Mouse (Mus musculus) intestine, postnatal 0 days (tissue): ENCODE measurements around the gene Dytn. TPM values are rescaled to one million over a fixed set of nuclear protein-coding genes. Genes with fewer than 3 reads are reported as not detected.

ENCODE experiments used
- ATAC-seq: fragments of 200-750 bp; cut with Nextera tagmentation; 2 replicates; pipeline ENCODE4 v1.8.0; 2017; ENCODE audit warnings: mild to moderate bottlenecking, moderate TSS enrichment, moderate library complexity
- H3K27ac ChIP-seq: fragments of 300-500 bp; sonication (generic); 2 replicates; pipeline ENCODE4 v1.5.1; 2014; ENCODE audit warnings: mild to moderate bottlenecking, low read depth, low read length, moderate library complexity
- H3K27me3 ChIP-seq: fragments of 300-500 bp; sonication (generic); replicated peaks from 2 replicates; pipeline ENCODE4 v1.6.1; 2014; ENCODE audit warnings: low read length, mixed read lengths; ENCODE audit not compliant: control insufficient read depth, insufficient read depth
- H3K36me3 ChIP-seq: fragments of 300-500 bp; sonication (generic); 2 replicates; pipeline ENCODE4 v1.6.1; 2014; ENCODE audit warnings: mild to moderate bottlenecking, moderate library complexity; ENCODE audit not compliant: control insufficient read depth, insufficient read depth
- H3K4me1 ChIP-seq: fragments of 300-500 bp; sonication (generic); replicated peaks from 2 replicates; pipeline ENCODE4 v1.6.1; 2014; ENCODE audit warnings: antibody characterized with exemption, low read length, mixed read lengths; ENCODE audit not compliant: control insufficient read depth, insufficient read depth
- H3K4me2 ChIP-seq: fragments of 300-500 bp; sonication (generic); replicated peaks from 2 replicates; pipeline ENCODE4 v1.6.1; 2014; ENCODE audit warnings: low read depth, mild to moderate bottlenecking, moderate library complexity
- H3K4me3 ChIP-seq: fragments of 300-500 bp; sonication (generic); 2 replicates; pipeline ENCODE4 v1.5.1; 2014; ENCODE audit warnings: low read depth, low read length
- H3K9ac ChIP-seq: fragments of 300-500 bp; sonication (generic); 2 replicates; pipeline ENCODE4 v1.6.1; 2014; ENCODE audit warnings: mild to moderate bottlenecking, low read depth, low read length
- H3K9me3 ChIP-seq: fragments of 300-500 bp; sonication (generic); 2 replicates; pipeline ENCODE4 v1.6.1; 2016; ENCODE audit warnings: mixed run types; ENCODE audit not compliant: control insufficient read depth
- CTCF ChIP-seq: sonication (generic); IDR thresholded peaks from 2 replicates; pipeline ENCODE4 v1.5.1; 2016; ENCODE audit warnings: low read depth, mild to moderate bottlenecking, control low read depth, antibody characterized with exemption, moderate library complexity
- WGBS: fragments of 180-500 bp; shearing (Covaris S2); extraction: QIAGEN DNeasy Blood & Tissue Kit; methylation state at CpG from one replicate; pipeline ENCODE4 v1.1.7; 2014; 5-methylcytosine and 5-hydroxymethylcytosine counted together
- polyA plus RNA-seq: library from polyadenylated mRNA; unstranded; fragments of >200 nt; fragmentation: Nextera tagmentation; extraction: Ambion mirVana; gene quantifications from 2 replicates; pipeline ENCODE4 v1.2.1, GENCODE M21; 2015

Gene Dytn
- not detected in 2 replicates for polyA plus RNA-seq

DNA sequence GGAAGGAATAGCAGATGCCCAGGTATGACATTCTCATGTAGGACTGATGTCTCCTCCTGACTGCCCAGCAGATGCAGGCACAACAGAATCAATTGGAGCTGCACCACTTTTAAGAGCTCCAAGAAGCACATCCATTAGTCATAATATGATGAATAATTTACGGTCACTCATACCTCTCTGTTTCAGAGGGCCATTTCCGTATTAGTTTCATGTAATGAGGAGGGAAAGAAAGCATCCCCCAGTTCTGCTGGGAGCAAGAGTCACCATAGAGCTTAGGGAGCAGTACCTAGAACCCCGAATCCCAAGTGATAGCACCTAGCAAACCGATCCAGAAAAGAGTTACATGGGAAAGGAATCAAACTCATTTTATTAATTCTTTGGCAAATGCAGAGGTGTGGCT lies at the start of gene Dytn:
Gene Dytn (minus strand): TSS at position 101 of the 400 bp plus-strand sequence.
- Histone ChIP-seq H3K9ac (no peak within 1 kb of the TSS), H3K36me3 (no peaks in the 10 kb centered on the region), H3K27me3 (no peaks in the 10 kb centered on the region), H3K4me2 (no peak within 1 kb of the TSS), H3K27ac (no peak within 1 kb of the TSS), H3K9me3 (no peaks in the 10 kb centered on the region), H3K4me1 (no peaks in the 10 kb centered on the region), H3K4me3 (no peak within 1 kb of the TSS)
- WGBS, result 84% methylated on average over 4 of the region's 4 CpGs
- ATAC-seq, result no peak
- TF ChIP-seq CTCF, result no peak

DNA sequence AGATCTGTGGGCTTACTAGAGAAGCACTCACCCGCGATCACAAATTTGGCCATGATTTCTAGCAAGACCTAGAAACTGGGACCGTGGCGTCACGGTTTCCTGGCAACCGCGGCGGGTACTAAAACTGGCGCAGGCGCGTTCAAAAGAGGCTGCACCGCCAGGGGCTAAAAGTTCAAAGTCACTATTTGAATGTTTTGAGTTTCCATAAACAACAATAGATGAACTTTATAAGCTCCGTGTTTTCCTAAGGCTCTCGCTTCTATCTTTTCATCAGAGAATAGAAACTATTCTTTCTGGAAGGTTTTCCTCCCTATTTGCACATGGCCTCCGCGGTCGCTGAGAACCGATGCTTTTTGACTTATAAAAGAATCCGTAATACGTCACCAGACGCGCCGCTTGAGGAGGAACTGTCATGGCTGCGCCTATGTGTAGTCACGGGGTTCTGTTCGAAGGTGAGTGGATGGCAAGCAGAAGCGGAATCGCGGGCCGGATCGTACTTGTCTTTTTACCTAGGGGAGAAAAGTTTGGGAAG lies 43.6 kb upstream of the Dytn start, which contains the start of the genes Mdh1b and Fastkd2:
Gene Mdh1b (minus strand): TSS at position 79 of the 532 bp plus-strand sequence.
Gene Fastkd2 (plus strand): TSS at position 375 of the 532 bp plus-strand sequence.
- peak; percentile 12; the same call in 1 of the 2 replicates for TF ChIP-seq CTCF
- H3K36me3 ChIP-seq, result no peaks in the 10 kb centered on the region
- H3K4me3 ChIP-seq, result peak within 1 kb of the TSS; percentile 54
- H3K27ac ChIP-seq, result no peak within 1 kb of the TSS
- H3K9ac ChIP-seq, result peak within 1 kb of the TSS; percentile 60
- under 1% methylated on average over 31 of the region's 31 CpGs for WGBS
- peak within 1 kb of the TSS; percentile 65 for H3K4me2 ChIP-seq
- H3K4me1 ChIP-seq, result peaks cover 4% of the 10 kb centered on the region
- peak; percentile 94 for ATAC-seq
- no peaks in the 10 kb centered on the region for H3K9me3 ChIP-seq
- H3K27me3 ChIP-seq, result peaks cover 7% of the 10 kb centered on the region; the same call in 1 of the 2 replicates

DNA sequence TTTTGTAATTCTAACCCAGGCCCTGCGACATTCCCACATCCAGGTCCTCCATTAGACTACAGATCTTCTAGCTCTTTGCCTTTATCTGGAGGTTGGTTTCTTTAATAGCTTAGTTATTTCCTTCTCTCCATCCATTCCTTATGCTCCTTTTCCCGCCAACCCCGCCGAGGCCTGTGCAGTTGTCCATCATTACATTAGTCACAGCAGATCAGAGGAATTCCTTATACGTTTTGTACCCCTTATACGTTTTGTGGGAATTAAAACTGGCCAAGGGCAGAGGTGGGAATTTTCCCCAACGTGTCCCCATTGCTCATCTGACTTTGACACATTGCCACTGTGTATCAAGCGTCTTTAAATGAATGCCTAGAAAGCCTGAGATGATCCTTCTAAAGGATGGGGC lies 43.1 kb upstream of the Dytn start:
- ATAC-seq, result no peak
- H3K27ac ChIP-seq, result no peak overlapping the region

DNA sequence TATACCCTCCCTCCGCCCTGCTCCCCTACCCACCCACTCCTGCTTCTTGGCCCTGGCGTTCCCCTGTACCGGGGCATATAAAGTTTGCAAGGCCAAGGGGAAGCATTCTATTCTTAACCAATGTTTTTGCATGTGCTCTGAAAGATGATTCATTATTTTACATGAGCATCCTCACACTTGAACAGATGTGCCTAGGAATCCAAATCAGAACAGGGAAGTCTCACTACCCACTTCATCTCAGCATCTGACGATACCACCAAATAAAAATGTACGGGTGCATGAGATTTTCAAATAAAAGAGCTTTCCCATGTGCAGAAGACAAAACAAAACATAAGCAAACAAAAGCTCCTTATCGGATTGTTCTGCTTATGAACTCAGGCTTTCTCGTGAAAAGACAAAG lies 33.4 kb upstream of the Dytn start:
- no peak for ATAC-seq
- Histone ChIP-seq H3K4me1 (no peaks in the 10 kb centered on the region), H3K27me3 (no peaks in the 10 kb centered on the region), H3K9ac (no peak overlapping the region), H3K27ac (no peak overlapping the region), H3K4me2 (no peak overlapping the region), H3K36me3 (no peaks in the 10 kb centered on the region), H3K9me3 (no peaks in the 10 kb centered on the region), H3K4me3 (no peak overlapping the region)
- no peak for TF ChIP-seq CTCF
- WGBS, result 82% methylated on average over 7 of the region's 7 CpGs

More for the DNA sequence above, 43.1 kb upstream of the Dytn start:
- TF ChIP-seq CTCF, result no peak
- H3K4me1 ChIP-seq, result peaks cover 4% of the 10 kb centered on the region
- no peaks in the 10 kb centered on the region for H3K9me3 ChIP-seq
- H3K27me3 ChIP-seq, result peaks cover 7% of the 10 kb centered on the region; the same call in 1 of the 2 replicates
- 50% methylated on average over 8 of the region's 8 CpGs for WGBS
- H3K4me2 ChIP-seq, result peak overlapping the region; percentile 65
- H3K4me3 ChIP-seq, result peak overlapping the region; percentile 54
- no peaks in the 10 kb centered on the region for H3K36me3 ChIP-seq
- peak overlapping the region; percentile 60; the same call in 1 of the 2 replicates for H3K9ac ChIP-seq

DNA sequence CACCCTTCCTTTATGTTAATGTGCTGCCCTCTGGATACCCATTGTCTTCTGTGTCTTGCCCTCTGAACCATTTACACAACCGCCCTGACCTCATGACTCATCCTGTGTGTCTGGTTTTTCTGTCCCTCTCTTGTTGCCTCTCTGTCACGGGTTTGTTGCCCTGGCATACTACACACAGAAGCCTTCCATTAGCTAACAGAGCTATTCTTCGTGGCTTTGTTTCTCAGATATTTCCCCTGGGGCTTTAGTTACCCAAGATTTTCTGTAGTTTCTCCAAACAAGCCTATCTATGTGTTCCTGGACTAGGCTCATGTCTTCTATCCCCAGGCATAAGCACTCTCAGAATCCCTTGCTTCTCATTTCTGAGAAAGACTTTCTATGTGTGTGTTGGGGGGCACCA lies 22.1 kb upstream of the Dytn start:
- TF ChIP-seq CTCF, result no peak
- 67% methylated on average over 3 of the region's 3 CpGs for WGBS
- no peak overlapping the region for H3K4me2 ChIP-seq
- ATAC-seq, result no peak
- H3K9me3 ChIP-seq, result no peaks in the 10 kb centered on the region
- H3K4me1 ChIP-seq, result no peaks in the 10 kb centered on the region
- no peaks in the 10 kb centered on the region for H3K36me3 ChIP-seq
- no peak overlapping the region for H3K27ac ChIP-seq
- no peak overlapping the region for H3K9ac ChIP-seq
- H3K27me3 ChIP-seq, result no peaks in the 10 kb centered on the region
- no peak overlapping the region for H3K4me3 ChIP-seq

GRCm38 (mm10) chr1:63705733-63706132 lies 19.0 kb upstream of the Dytn start:
- Histone ChIP-seq H3K27me3 (no peaks in the 10 kb centered on the region), H3K4me1 (no peaks in the 10 kb centered on the region), H3K9ac (no peak overlapping the region), H3K4me3 (no peak overlapping the region), H3K27ac (no peak overlapping the region), H3K36me3 (no peaks in the 10 kb centered on the region), H3K4me2 (no peak overlapping the region), H3K9me3 (no peaks in the 10 kb centered on the region)
- no peak for TF ChIP-seq CTCF
- ATAC-seq, result no peak
- WGBS, result 46% methylated on average over 5 of the region's 5 CpGs
